In the genomic region with DNA sequence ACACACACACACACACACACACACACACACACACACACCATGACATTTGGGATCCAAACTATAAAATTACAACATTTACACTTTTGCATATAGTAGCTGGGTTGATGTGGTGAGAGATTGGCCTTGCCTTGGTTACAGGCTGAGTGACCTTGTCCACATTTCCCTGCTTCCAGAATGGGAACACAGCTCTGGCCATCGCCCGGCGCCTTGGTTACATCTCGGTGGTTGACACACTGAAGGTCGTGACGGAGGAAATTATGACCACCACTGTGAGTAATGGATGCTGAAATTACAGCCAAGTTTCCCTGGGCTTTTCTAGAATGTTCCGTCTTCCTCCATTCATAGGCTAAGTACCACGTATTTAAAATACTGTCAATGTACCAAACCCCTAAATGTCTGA, we compare ENCODE assay signal across 21 mouse cellular contexts.
"Had no signal": no experiment of that assay in that cellular context is flagged by ENCODE, and none has a peak within 500 bp of the region (broad histone marks: within the 10 kb centered on the region; RNA-seq: fewer than 3 reads in every experiment).

No protein-coding gene starts in this region.

- DNase-seq: kidney, adult 9 months; kidney, postnatal 14 days; kidney, postnatal 4 days; liver; lung, adult 18-20 months; lung, postnatal 10 days; lung, postnatal 36 days; right cerebral cortex, adult 18-20 months; right cerebral cortex, postnatal 14 days; right cerebral cortex, postnatal 4 days; thymus, adult 18-20 months; thymus, postnatal 36 days had no signal

- H3K36me3 ChIP-seq: limb, embryonic 13.5 days; liver, embryonic 12.5 days; liver, embryonic 15.5 days; lung, embryonic 15.5 days had no signal

- ATAC-seq: liver, embryonic 12.5 days; midbrain, embryonic 13.5 days had no signal

- H3K9me3 ChIP-seq: limb, embryonic 10.5 days; limb, embryonic 13.5 days; liver, embryonic 12.5 days; liver, embryonic 15.5 days; lung, embryonic 15.5 days; megakaryocyte, embryonic 14.5 days; midbrain, embryonic 10.5 days; midbrain, embryonic 13.5 days had no signal

- H3K4me3 ChIP-seq: limb, embryonic 10.5 days; limb, embryonic 13.5 days; liver, embryonic 12.5 days; liver, embryonic 15.5 days; lung, embryonic 15.5 days; megakaryocyte, embryonic 14.5 days; midbrain, embryonic 10.5 days; midbrain, embryonic 13.5 days had no signal

- H3K4me1 ChIP-seq: limb, embryonic 10.5 days; limb, embryonic 13.5 days; lung, embryonic 15.5 days; megakaryocyte, embryonic 14.5 days; midbrain, embryonic 10.5 days; midbrain, embryonic 13.5 days had no signal

- H3K27me3 ChIP-seq: limb, embryonic 13.5 days; lung, embryonic 15.5 days; megakaryocyte, embryonic 14.5 days; midbrain, embryonic 13.5 days had no signal

- H3K27ac ChIP-seq: limb, embryonic 10.5 days; limb, embryonic 13.5 days; liver, embryonic 12.5 days; liver, embryonic 15.5 days; lung, embryonic 15.5 days; midbrain, embryonic 10.5 days; midbrain, embryonic 13.5 days; stomach, postnatal 0 days had no signal

- H3K4me2 ChIP-seq: limb, embryonic 13.5 days; liver, embryonic 12.5 days; liver, embryonic 15.5 days; lung, embryonic 15.5 days; midbrain, embryonic 13.5 days had no signal

- H3K9ac ChIP-seq: limb, embryonic 13.5 days; liver, embryonic 12.5 days; liver, embryonic 15.5 days; lung, embryonic 15.5 days; midbrain, embryonic 13.5 days had no signal
